Mouse (Mus musculus): ENCODE measurements around the gene Ppm1e. TPM values are rescaled to one million over a fixed set of nuclear protein-coding genes. Genes with fewer than 3 reads are reported as not detected.

Gene Ppm1e
- total RNA-seq (2021): 100 to 1,000 TPM; 189 to 194 TPM
- long read RNA-seq, experiment 1, full-length matches to known transcripts: 53 of 111 reads
- long read RNA-seq, experiment 1, partial matches to known transcripts: 10 of 111 reads
- long read RNA-seq, experiment 1, other reads (novel, unspliced or antisense): 48 of 111 reads
- long read RNA-seq, experiment 2, full-length matches to known transcripts: 37 of 74 reads
- long read RNA-seq, experiment 2, partial matches to known transcripts: 7 of 74 reads
- long read RNA-seq, experiment 2, other reads (novel, unspliced or antisense): 30 of 74 reads

- peak; percentile 88 to 95 for DNase-seq (ENCODE audit: low spot score in 2 of 2)
- intact Hi-C loops (cut with DNase I): loop anchor here (5.0 kb wide), 1 partner anchor 116 kb away; no protein-coding TSS in a partner anchor
Measured at GRCm38 (mm10) chr11:87358331-87359261, at the start of gene Ppm1e. TSS of gene Ppm1e (minus strand) at chr11:87359023.

- DNase-seq (ENCODE audit: low spot score in 2 of 2): no peak
- intact Hi-C loops (cut with DNase I): no loop called here
Measured at GRCm38 (mm10) chr11:87404876-87405275, 46.1 kb upstream of the Ppm1e start, which contains the start of the genes Rad51c and Tex14. TSS of gene Rad51c (minus strand) at chr11:87404954. TSS of gene Tex14 (plus strand) at chr11:87405065.

DNA sequence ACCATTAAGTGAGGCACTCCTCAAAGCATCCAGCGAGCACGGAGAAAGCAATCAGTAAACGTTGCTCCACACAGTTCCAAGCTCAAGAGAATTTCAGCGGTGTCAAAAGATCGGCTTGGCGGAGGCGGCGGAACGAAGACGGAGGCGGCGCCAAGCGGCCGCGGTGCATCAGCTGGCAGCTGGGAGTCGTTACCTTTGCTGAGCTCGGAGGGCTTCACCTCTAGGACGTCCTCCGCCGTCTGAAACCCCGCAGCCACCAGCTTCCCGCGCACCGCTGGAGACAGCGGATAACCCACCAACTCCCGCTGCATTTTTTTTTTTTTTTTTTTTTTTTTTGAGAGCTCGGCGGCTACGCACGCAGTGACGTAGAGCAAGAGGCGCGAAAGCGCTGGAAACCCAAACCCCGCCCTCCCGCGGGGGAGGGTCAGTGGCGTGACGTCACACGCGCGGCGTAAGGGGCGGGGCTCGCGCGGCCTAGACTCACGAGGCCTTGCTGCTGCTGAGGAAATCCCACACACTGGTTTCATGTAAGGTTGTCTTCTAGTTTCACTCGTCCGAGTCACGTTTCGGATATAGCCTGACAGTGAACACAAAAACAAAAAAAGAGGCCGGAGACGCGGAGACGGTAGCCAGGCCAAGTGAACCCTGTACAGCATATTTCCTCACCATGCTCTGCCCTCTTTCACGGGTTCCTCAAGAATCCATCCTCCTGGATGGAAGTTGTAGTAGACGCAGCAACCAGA is 45.5 kb upstream of the Ppm1e start:
- intact Hi-C loops (cut with DNase I): no loop called here

GRCm38 (mm10) chr11:87398402-87398801 is 39.6 kb upstream of the Ppm1e start:
- intact Hi-C loops (cut with DNase I): no loop called here
- no peak for DNase-seq (ENCODE audit: low spot score in 2 of 2)

More for the DNA sequence above, 45.5 kb upstream of the Ppm1e start:
- peak; percentile 96 for DNase-seq (ENCODE audit: low spot score in 2 of 2)

- DNase-seq (ENCODE audit: low spot score in 2 of 2): peak; percentile 46 to 64
- intact Hi-C loops (cut with DNase I): loop anchor here (5.0 kb wide), 1 partner anchor 177 kb away; no protein-coding TSS in a partner anchor
Measured at GRCm38 (mm10) chr11:87393855-87394254, 35.0 kb upstream of the Ppm1e start.

DNA sequence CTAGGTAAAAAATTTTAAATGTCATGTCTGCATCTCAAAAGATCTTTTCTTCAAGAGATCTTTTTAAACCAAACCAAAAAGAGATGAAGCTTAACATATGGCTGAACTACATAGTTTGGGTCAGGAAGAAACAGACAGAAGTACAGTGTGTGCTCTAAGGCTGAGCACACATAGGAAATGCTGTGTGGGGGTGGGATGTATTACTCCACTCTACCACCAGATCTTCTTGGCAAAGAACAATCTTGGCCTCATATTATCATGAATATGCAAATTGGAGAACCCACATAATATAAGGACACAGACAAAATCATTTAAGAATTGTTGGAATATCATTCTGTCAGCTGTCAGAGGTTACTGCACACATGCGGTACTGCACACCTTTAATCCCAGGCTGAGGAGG is 26.9 kb upstream of the Ppm1e start:
- intact Hi-C loops (cut with DNase I): no loop called here
- DNase-seq (ENCODE audit: low spot score in 2 of 2): peak in 1 of 2 experiments; percentile 64

GRCm38 (mm10) chr11:87384551-87384950 is 25.7 kb upstream of the Ppm1e start:
- no peak for DNase-seq (ENCODE audit: low spot score in 2 of 2)
- intact Hi-C loops (cut with DNase I): no loop called here

DNA sequence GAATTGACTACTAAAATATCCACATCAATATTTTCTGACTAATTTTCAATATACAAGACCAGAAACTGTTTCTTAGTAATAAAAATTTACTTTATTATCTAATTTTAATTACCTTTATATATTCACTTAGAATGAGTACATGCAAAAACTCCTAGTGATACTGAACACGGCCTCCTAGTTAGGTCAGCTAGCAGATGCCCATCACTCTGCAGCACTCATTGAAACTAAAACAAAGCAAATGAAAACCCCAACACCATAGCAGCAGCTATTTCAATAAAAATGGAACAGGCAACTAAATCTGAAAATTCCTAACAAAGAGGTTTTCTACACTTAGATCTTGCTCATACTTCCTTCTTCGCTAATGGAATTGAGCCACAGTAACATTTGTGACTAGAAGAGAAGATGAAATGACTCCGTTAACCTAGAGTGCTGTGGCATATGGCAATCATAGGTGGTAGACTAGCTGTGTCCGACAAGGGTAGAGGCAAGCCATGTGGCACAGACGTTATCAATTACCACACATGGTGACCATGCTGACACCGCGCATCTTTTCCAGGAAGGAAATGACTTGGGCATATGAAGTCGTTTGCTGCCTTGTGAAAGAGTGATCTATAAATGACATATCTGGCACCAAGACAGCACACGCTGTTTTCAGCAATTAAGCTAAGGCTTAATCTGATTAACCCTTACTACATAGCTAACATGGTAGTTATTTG is 9.2 kb upstream of the Ppm1e start:
- no peak for DNase-seq (ENCODE audit: low spot score in 2 of 2)
- intact Hi-C loops (cut with DNase I): no loop called here

DNA sequence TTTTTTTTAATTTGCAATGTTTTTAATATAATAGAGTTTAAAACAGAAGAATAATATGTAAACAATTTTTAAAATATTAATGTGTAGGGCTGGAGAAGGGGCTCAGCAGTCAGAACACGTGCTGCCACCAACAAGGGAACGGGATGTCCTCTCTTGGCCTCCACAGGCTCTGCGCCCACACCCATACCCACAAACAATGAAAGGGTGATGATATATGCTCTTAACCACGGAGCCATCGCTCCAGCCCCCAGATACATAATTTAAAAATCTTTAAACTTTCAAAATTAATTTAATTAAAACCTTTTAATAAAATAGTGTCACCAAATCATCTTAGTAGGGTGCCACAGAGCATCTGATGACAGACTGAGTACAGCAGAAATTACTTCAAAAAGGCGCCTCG is 8.2 kb upstream of the Ppm1e start:
- intact Hi-C loops (cut with DNase I): no loop called here
- no peak for DNase-seq (ENCODE audit: low spot score in 2 of 2)

DNA sequence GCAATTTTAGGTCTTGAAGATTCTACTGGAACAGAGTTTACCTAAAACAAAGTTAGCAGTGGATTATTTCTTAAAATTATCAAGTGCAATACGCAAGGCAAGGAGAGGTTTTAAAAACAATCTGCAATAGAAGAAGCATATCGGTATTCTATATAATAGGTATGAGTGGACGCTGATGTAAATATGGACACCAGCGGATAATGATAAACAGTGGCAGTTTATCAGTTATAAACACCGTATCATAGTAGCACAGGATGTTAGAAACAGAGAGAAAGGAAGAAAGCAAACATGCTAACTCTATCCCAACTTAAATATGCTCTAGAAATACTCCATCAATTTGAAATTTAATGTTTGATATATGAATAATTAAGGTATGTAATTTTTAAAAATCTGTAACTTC is 6.3 kb upstream of the Ppm1e start:
- DNase-seq (ENCODE audit: low spot score in 2 of 2): no peak
- intact Hi-C loops (cut with DNase I): no loop called here

DNA sequence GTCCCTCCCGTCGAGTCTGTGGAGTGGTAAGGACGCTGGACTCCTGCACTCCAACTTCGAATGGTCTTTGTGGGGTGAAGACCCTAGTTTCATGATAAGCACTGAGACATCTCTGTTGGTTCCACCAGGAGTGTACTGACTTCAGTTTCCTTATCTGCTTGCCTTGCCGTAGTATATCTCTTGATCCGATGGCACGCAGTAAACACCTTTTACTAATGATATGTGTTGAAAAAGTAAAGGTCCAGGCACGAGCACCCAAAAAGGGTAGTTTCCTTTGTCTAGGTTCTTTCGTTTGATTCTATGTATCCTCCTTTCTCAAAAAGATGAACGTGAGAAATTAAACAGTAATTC is 414 bp upstream of the Ppm1e start:
- intact Hi-C loops (cut with DNase I): loop anchor here (5.0 kb wide), 1 partner anchor 117 kb away; no protein-coding TSS in a partner anchor
- no peak for DNase-seq (ENCODE audit: low spot score in 2 of 2)

- DNase-seq (ENCODE audit: low spot score in 2 of 2): peak; percentile 19 to 26
- intact Hi-C loops (cut with DNase I): loop anchor here (5.0 kb wide), 1 partner anchor 115 kb away; no protein-coding TSS in a partner anchor
Measured at GRCm38 (mm10) chr11:87357317-87358300, 1.2 kb downstream of the Ppm1e start.

DNA sequence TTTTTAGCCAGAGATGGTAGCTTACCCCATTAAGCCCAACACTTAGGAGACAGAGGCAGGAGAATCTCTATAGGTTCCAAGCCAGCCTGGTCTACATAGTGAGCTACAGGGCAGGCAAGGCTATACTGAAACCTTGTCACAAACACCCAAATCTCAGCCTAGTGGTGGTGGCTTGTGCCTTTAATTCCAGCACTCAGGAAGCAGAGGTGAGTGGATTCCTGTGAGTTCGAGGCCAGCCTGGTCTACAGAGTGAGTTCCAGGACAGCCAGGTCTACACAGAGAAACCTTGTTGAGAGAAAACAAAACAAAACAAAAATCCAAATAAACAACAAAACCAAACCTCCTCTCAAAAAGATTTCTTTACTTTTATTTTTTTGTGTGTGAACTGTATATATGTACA is 4.0 kb downstream of the Ppm1e start:
- intact Hi-C loops (cut with DNase I): loop anchor here (5.0 kb wide), 1 partner anchor 113 kb away; no protein-coding TSS in a partner anchor
- DNase-seq (ENCODE audit: low spot score in 2 of 2): no peak

GRCm38 (mm10) chr11:87353646-87354170 is 5.1 kb downstream of the Ppm1e start:
- DNase-seq (ENCODE audit: low spot score in 2 of 2): no peak
- intact Hi-C loops (cut with DNase I): no loop called here

- intact Hi-C loops (cut with DNase I): no loop called here
- no peak for DNase-seq (ENCODE audit: low spot score in 2 of 2)
Measured at GRCm38 (mm10) chr11:87326381-87326780, 32.4 kb downstream of the Ppm1e start.

GRCm38 (mm10) chr11:87322558-87322957 is 36.3 kb downstream of the Ppm1e start:
- intact Hi-C loops (cut with DNase I): no loop called here
- peak in 1 of 2 experiments; percentile 19 for DNase-seq (ENCODE audit: low spot score in 2 of 2)

GRCm38 (mm10) chr11:87320007-87320406 is 38.8 kb downstream of the Ppm1e start:
- DNase-seq (ENCODE audit: low spot score in 2 of 2): no peak
- intact Hi-C loops (cut with DNase I): no loop called here

All from left cerebral cortex, postnatal 14 days (tissue).